Mouse (Mus musculus): ENCODE data around the gene Xpo4. TPM values are rescaled to one million over a fixed set of nuclear protein-coding genes. Genes with fewer than 3 reads are reported as not detected.

Xpo4 gene
- total RNA-seq, 4 experiments from 2014 or later = 35.7 to 45.2 (median 38.1) TPM

DNA sequence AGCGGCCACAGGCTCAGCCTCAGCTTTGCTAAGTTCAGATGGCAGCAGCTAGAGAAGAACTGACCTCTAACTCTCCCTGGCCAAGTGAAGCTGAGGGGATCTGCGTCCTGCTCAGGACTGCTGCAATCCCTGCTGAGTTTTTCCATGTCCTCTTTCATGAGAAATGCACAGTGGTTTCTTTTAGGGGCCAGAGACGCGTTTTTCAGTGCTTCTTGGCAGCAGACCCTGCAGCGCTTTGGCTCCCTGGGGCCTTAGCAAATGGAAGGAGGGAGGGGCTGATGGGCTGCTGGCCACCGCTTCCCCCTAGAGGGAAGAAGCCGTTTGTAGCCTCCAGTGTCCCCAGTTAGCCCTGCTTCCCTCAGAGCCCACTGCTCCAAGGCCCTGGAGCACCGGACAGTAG is 130.3 kb downstream of the Xpo4 start:
- no peak for DNase-seq

- no peak for DNase-seq
These were observed 130.9 kb downstream of the Xpo4 start for GRCm38 (mm10) chr14:57534346-57534745.

DNA sequence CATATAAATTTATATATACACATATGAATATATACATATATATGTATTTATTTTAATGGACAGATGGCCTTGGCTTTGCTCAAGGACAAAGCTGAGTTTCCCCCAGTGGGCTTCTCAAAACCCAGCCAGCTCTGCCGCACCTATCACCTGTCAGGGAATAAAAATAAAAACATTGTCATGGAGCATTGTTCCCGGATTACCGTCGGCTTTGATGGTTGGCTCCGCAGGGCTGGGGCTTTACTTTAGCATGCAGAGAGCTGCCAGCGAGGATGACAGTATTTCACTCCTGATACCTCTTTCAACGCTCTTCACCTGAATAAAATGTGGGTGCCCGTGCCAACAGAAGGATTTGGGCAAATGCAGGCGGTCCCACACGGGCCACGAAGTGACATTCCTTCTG is 131.4 kb downstream of the Xpo4 start:
- DNase-seq = no peak

- DNase-seq = no peak
These were observed 132.0 kb downstream of the Xpo4 start for GRCm38 (mm10) chr14:57533214-57533613.

DNA sequence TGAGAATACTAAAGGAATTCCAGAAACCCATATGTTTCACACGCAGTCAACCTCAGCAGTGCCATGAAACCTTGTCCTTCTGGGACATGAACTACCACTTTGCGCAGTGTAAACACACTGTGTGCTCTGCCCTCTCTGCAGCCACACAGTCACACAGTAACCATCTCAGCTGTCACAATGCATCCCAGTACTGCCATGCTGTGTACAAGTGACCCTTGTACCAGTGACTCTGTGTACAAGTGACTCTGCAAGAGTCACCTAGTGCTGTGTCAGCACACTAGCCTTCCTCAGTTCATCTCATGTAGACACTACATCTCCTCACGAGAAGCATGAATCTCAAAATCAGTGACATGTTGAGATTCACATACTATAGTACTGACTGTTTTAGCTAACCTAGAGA is 132.7 kb downstream of the Xpo4 start:
- DNase-seq = no peak

DNA sequence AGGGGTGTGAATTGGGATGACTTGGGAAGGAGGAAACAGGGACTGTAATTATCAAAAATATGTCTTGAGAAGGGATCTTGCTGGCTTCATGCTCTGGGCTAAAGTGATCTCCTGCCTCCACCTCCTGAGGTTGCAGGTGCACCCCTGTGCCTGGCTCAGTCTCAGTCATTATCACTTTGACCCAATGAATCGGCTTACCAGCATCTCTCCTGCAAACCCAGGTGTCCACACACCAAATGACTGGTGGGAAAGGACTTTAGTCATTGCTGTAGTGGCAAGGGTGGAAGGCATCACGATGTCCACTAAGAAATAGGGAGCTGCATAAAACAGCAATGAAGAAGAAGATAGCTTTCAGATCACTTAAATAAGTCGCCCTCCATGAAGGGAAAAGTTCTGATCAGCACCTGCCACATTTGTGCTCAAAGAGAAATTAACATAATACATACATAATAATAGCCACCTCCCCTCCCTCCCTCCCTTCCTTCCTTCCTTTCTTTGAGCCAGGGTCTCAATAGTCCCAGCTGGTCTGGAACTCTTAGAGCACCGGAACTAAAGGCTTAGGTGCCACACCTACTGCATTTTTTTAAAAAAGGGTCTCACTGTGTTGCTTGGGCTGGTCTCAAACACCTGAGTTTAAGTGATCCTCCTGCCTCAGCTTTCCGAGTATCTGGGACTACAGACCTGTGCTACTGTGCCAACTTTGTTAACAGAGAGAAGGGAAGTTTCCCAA is 135.3 kb downstream of the Xpo4 start:
- DNase-seq = no peak

DNA sequence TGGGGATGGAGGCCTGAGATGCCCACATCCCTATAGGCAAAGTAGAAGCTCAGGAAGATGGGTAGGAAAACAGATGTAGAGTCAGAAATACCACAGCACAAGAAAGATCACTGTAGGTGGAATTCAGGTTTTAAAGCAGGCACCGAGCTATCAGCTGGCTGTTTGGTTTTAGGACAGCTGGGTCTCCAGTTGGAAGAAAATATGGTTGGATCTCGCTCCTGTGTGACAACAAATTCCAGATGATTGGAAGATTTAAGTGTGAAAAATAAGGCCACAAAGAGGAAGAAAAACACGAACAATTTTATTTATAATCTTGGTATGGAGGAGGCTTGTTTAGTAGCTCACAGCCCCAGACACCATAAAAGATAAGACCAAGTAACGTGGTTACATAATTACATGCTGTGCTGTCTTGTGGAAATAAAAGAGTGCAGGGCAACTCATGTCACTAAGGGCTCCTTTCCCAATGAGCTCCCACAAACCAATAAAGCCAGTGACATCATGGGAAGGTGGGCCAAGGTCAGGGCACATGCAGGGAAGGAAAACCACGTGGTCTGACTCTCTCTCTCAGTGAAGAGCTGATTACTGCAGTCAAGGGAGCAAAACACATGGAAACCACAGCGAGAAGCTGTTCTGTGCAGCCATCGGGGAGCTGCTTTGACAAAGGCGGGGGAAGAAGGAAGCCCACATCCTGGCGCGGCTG is 136.0 kb downstream of the Xpo4 start:
- peak; percentile 81 for DNase-seq

GRCm38 (mm10) chr14:57527598-57527997 is 137.6 kb downstream of the Xpo4 start:
- DNase-seq = no peak

Other genes with a start within 250 kb of the Xpo4 start
- 10 to 100 TPM in 3 of 4 experiments, 1 to 10 TPM in 1; 9.2 to 16.4 (median 14.8) TPM for gene Ift88, start 241.4 kb downstream of the Xpo4 start, total RNA-seq (2022)
- 1 to 10 TPM; 2.3 to 3.4 (median 2.6) TPM for gene Il17d, start 140.7 kb downstream of the Xpo4 start, total RNA-seq (2022)
- gene Eef1akmt1, start 93.8 kb downstream of the Xpo4 start, total RNA-seq (2022) = 10 to 100 TPM; 25.7 to 31.8 (median 28.9) TPM
- gene Gm49361, start 80.7 kb upstream of the Xpo4 start, total RNA-seq (2022) = 1 to 10 TPM in 3 of 4 experiments, not detected in 1; 2.4 to 5.0 (median 2.6) TPM
- gene Lats2, start 93.0 kb upstream of the Xpo4 start, total RNA-seq (2022) = 10 to 100 TPM; 37.7 to 49.3 (median 44.2) TPM
- gene Sap18, start 132.8 kb upstream of the Xpo4 start, total RNA-seq (2022) = 100 to 1,000 TPM in 2 of 4 experiments, 10 to 100 TPM in 2; 39.2 to 132 (median 96.1) TPM
- under 1 TPM in 3 of 4 experiments, not detected in 1; 0.26 to 0.87 (median 0.78) TPM for gene Ska3, start 160.8 kb upstream of the Xpo4 start, total RNA-seq (2022)
- gene Mrpl57, start 160.8 kb upstream of the Xpo4 start, total RNA-seq (2022) = 10 to 100 TPM; 91.3 to 100.0 (median 99.2) TPM
- 10 to 100 TPM; 43.3 to 60.0 (median 49.9) TPM for gene Zdhhc20, start 224.8 kb upstream of the Xpo4 start, total RNA-seq (2022)